Mouse (Mus musculus) E14TG2a.4 (cell line): ENCODE results near the gene Shd.

Experiments
- CTCF ChIP-seq: conservative IDR thresholded peaks from 2 replicates; pipeline ENCODE4 v1.5.1; 2014; ENCODE audit warnings: low read length
- NANOG ChIP-seq: IDR thresholded peaks from 2 replicates; pipeline ENCODE4 v1.6.1; 2014; ENCODE audit warnings: borderline replicate concordance, low read length, mixed read lengths

- TF ChIP-seq CTCF (no peak), NANOG (no peak)
Observed at GRCm38 (mm10) chr17:56017848-56018247, 47.6 kb downstream of the Shd start.
